Mouse (Mus musculus) CH12.LX (cell line): ENCODE data around the gene Cracr2a. TPM values are rescaled to one million over a fixed set of nuclear protein-coding genes. Genes with fewer than 3 reads are reported as not detected.

Experiments
- DNase-seq: peaks from one replicate; pipeline ENCODE4 v3.0.0-alpha.2; 2013; ENCODE audit errors: extremely low read depth
- H3K27ac ChIP-seq: 2 replicates; pipeline ENCODE4 v1.5.1; 2012; ENCODE audit warnings: low read depth, mild to moderate bottlenecking, control low read depth, moderate library complexity; ENCODE audit not compliant: insufficient read depth
- H3K27me3 ChIP-seq: replicated peaks from 2 replicates; pipeline ENCODE3; 2012; ENCODE audit warnings: inconsistent platforms
- H3K36me3 ChIP-seq, 2 experiments: replicated peaks in 1 of 2; 2 replicates each; pipeline versions ENCODE3 to v1.6.1; 2012; ENCODE audit warnings: inconsistent platforms in 1 of 2, low read length in 1 of 2, mild to moderate bottlenecking in 1 of 2, mixed read lengths in 1 of 2, moderate library complexity in 1 of 2; ENCODE audit not compliant: control insufficient read depth in 1 of 2, insufficient read depth in 1 of 2
- H3K4me1 ChIP-seq, 2 experiments: 2 replicates each; pipeline ENCODE4 v1.6.1; 2012; ENCODE audit warnings: inconsistent platforms in 1 of 2, moderate library complexity in 1 of 2; ENCODE audit not compliant: insufficient read depth in 2 of 2, control insufficient read depth in 1 of 2
- H3K4me2 ChIP-seq: 2 replicates; pipeline ENCODE4 v1.6.1; 2012; ENCODE audit warnings: low read depth, mild to moderate bottlenecking, control low read depth; ENCODE audit not compliant: poor library complexity, insufficient read depth, severe bottlenecking
- H3K4me3 ChIP-seq, 3 experiments: fragments of 150-350 bp in 1 of 3; sonication (generic) in 1 of 3; replicated peaks in 1 of 3; 2 replicates each; pipeline versions ENCODE3 to v1.5.1; 2011 to 2012; ENCODE audit warnings: low read depth in 2 of 3, low read length in 2 of 3, mild to moderate bottlenecking in 2 of 3, moderate library complexity in 2 of 3, control low read depth in 1 of 3, improper control_type of control experiment in 1 of 3, inconsistent platforms in 1 of 3, mixed read lengths in 1 of 3; ENCODE audit not compliant: poor library complexity in 1 of 3
- H3K79me2 ChIP-seq: replicated peaks from 2 replicates; pipeline ENCODE4 v1.6.1; 2012; ENCODE audit warnings: mild to moderate bottlenecking, moderate library complexity; ENCODE audit not compliant: control insufficient read depth, poor library complexity, insufficient read depth, severe bottlenecking; ENCODE audit errors: extremely low read depth
- H3K9ac ChIP-seq: 2 replicates; pipeline ENCODE4 v1.6.1; 2012; ENCODE audit warnings: low read depth, mild to moderate bottlenecking, control low read depth, moderate library complexity; ENCODE audit not compliant: insufficient read depth
- H3K9me3 ChIP-seq: replicated peaks from 2 replicates; pipeline ENCODE3; 2012; ENCODE audit warnings: low read length, inconsistent platforms, mixed read lengths
- CHD2 ChIP-seq: IDR thresholded peaks from 2 replicates; pipeline ENCODE4 v1.6.1; 2011; ENCODE audit warnings: low read length, improper control_type of control experiment
- E2F4 ChIP-seq: IDR thresholded peaks from 2 replicates; pipeline ENCODE4 v1.6.1; 2011; ENCODE audit warnings: low read depth, low read length, improper control_type of control experiment; ENCODE audit not compliant: insufficient replicate concordance
- HCFC1 ChIP-seq: IDR thresholded peaks from 2 replicates; pipeline ENCODE4 v1.6.1; 2012; ENCODE audit warnings: low read depth, mild to moderate bottlenecking, inconsistent platforms, low read length, improper control_type of control experiment
- IRF4 ChIP-seq: IDR thresholded peaks from 2 replicates; pipeline ENCODE4 v1.6.1; 2014; ENCODE audit warnings: low read depth, mild to moderate bottlenecking, inconsistent platforms, low read length, improper control_type of control experiment
- JUND ChIP-seq: conservative IDR thresholded peaks from 2 replicates; pipeline ENCODE4 v1.6.1; 2011; ENCODE audit warnings: low read depth, low read length, improper control_type of control experiment
- MAFK ChIP-seq: IDR thresholded peaks from 2 replicates; pipeline ENCODE4 v1.6.1; 2011; ENCODE audit warnings: low read length, improper control_type of control experiment; ENCODE audit not compliant: insufficient replicate concordance
- MAZ ChIP-seq: IDR thresholded peaks from 2 replicates; pipeline ENCODE4 v1.6.1; 2012; ENCODE audit warnings: low read depth, mild to moderate bottlenecking, inconsistent platforms, low read length, improper control_type of control experiment, moderate library complexity
- MXI1 ChIP-seq: IDR thresholded peaks from 2 replicates; pipeline ENCODE4 v1.6.1; 2011; ENCODE audit warnings: mild to moderate bottlenecking, low read depth, low read length, improper control_type of control experiment
- NELFE ChIP-seq: IDR thresholded peaks from 2 replicates; pipeline ENCODE4 v1.6.1; 2011; ENCODE audit warnings: low read depth, low read length, improper control_type of control experiment
- NRF1 ChIP-seq: IDR thresholded peaks from 2 replicates; pipeline ENCODE4 v1.6.1; 2014; ENCODE audit warnings: low read depth, mild to moderate bottlenecking, inconsistent platforms, low read length, improper control_type of control experiment, moderate library complexity
- POLR2AphosphoS2 ChIP-seq: IDR thresholded peaks from 2 replicates; pipeline ENCODE4 v1.6.1; 2011; ENCODE audit warnings: low read depth, low read length, improper control_type of control experiment
- RAD21 ChIP-seq: IDR thresholded peaks from 2 replicates; pipeline ENCODE4 v1.6.1; 2011; ENCODE audit warnings: low read depth, mild to moderate bottlenecking, low read length, improper control_type of control experiment, moderate library complexity
- USF2 ChIP-seq: conservative IDR thresholded peaks from 2 replicates; pipeline ENCODE4 v1.6.1; 2011; ENCODE audit warnings: low read depth, low read length, improper control_type of control experiment
- ZMIZ1 ChIP-seq: IDR thresholded peaks from 2 replicates; pipeline ENCODE4 v1.6.1; 2012; ENCODE audit warnings: low read depth, mild to moderate bottlenecking, inconsistent platforms, low read length, improper control_type of control experiment
- ZNF384 ChIP-seq: IDR thresholded peaks from 2 replicates; pipeline ENCODE4 v1.6.1; 2012; ENCODE audit warnings: low read depth, low read length, improper control_type of control experiment, inconsistent platforms
- dilution Hi-C: fragments of 300-500 bp; cut with MboI; formaldehyde crosslinking; loops from 2 replicates; pipeline ENCODE4 v1.14.3; 2020; ENCODE audit warnings: low sequenced_read_pairs; ENCODE audit not compliant: extremely low pct_unique_long_range_greater_than_20kb, extremely low pct_ligation_motif_present
- in situ Hi-C: fragments of 300-500 bp; cut with MboI; formaldehyde crosslinking; loops from 3 replicates; pipeline ENCODE4 v1.14.3; 2019; ENCODE audit warnings: low sequenced_read_pairs, low pct_ligation_motif_present, low pct_unique_long_range_greater_than_20kb, mixed read lengths
- polyA plus RNA-seq: library from polyadenylated mRNA; unstranded; fragments of >175 nt; gene quantifications from 2 replicates; pipeline ENCODE4 v1.2.1, GENCODE M21; 2012; ENCODE audit warnings: low read depth; ENCODE audit not compliant: insufficient read length
- total RNA-seq, 2 experiments: library from RNA; depleted of rRNA; stranded (reverse); fragments of 300-350 nt in 1 of 2; fragments of >200 nt in 1 of 2; gene quantifications; 2 replicates each; pipeline ENCODE4 v1.2.3; 2012 to 2014

Gene Cracr2a
- total and polyA plus RNA-seq, 3 experiments, result 1.2 to 1.6 (median 1.5) TPM

- dilution Hi-C loops, result no loop called here
- Histone ChIP-seq H3K79me2 (no peaks in the 10 kb centered on the region), H3K4me1 (no peaks in the 10 kb centered on the region), H3K9ac (no peak overlapping the region), H3K27ac (no peak overlapping the region), H3K4me3 (no peak overlapping the region), H3K4me2 (no peak overlapping the region)
- TF ChIP-seq JUND, result no peak
- no peak for TF ChIP-seq IRF4
- TF ChIP-seq MXI1, result no peak
- no peak for TF ChIP-seq POLR2AphosphoS2
- no peak for TF ChIP-seq ZMIZ1
- no peak for TF ChIP-seq MAZ
- no peak for TF ChIP-seq ZNF384
- TF ChIP-seq NRF1, result no peak
- TF ChIP-seq RAD21, result no peak
- no peak for TF ChIP-seq NELFE
- no peak for TF ChIP-seq HCFC1
- no peak for TF ChIP-seq CHD2
- no peak for TF ChIP-seq USF2
- TF ChIP-seq MAFK, result no peak
- TF ChIP-seq, all 38 proteins: peak for 0
- H3K27me3 ChIP-seq, result no peaks in the 10 kb centered on the region
- no peaks in the 10 kb centered on the region for H3K36me3 ChIP-seq
- H3K9me3 ChIP-seq, result no peaks in the 10 kb centered on the region
- in situ Hi-C loops, result no loop called here
- no peak for DNase-seq
Measured at GRCm38 (mm10) chr6:127593487-127593886, 32.3 kb downstream of the Cracr2a start.

GRCm38 (mm10) chr6:127599280-127599679 lies 38.1 kb downstream of the Cracr2a start:
- TF ChIP-seq ZNF384 (no peak), E2F4 (no peak), HCFC1 (no peak)
- TF ChIP-seq, all 38 proteins: peak for 0
- no peaks in the 10 kb centered on the region for H3K4me1 ChIP-seq
- no peak overlapping the region for H3K4me2 ChIP-seq
- H3K4me3 ChIP-seq, result no peak overlapping the region
- peaks cover 0 to 2% of the 10 kb centered on the region in 2 experiments for H3K36me3 ChIP-seq
- in situ Hi-C loops, result no loop called here
- no peaks in the 10 kb centered on the region for H3K27me3 ChIP-seq
- dilution Hi-C loops, result no loop called here
- no peak overlapping the region for H3K27ac ChIP-seq
- DNase-seq, result no peak
- no peak overlapping the region for H3K9ac ChIP-seq
- H3K79me2 ChIP-seq, result no peaks in the 10 kb centered on the region
- peaks cover 6% of the 10 kb centered on the region for H3K9me3 ChIP-seq
